Mouse (Mus musculus) monocyte, adult 5-6 weeks (primary cell): ENCODE measurements at regions not wholly inside any gene's neighbourhood (a gene's known extent, or its start where the extent isn't known, plus 50 kb on each side); places are given as distances from the start of the nearest gene placed in this dataset.

Experiments
- ATAC-seq: fragments of 153-309, 156-312 bp; replicated peaks from 2 replicates; pipeline ENCODE4 v1.8.0; 2017; ENCODE audit warnings: mild to moderate bottlenecking; ENCODE audit not compliant: low TSS enrichment, insufficient number of reproducible peaks, severe bottlenecking, poor library complexity, low FRiP score

- ATAC-seq = 0 out of 2 replicates have a peak, but pooled peaks have one; percentile 40
Measured at GRCm38 (mm10) chr5:16424745-16425144, 128.6 kb upstream of the Hgf start.

GRCm38 (mm10) chr5:16425302-16425701 lies 128.0 kb upstream of the Hgf start:
- ATAC-seq = no peak

- no peak for ATAC-seq
Measured at GRCm38 (mm10) chr5:16426306-16426705, 127.0 kb upstream of the Hgf start.

GRCm38 (mm10) chr5:16434586-16434985 lies 118.7 kb upstream of the Hgf start:
- ATAC-seq = peak; percentile 93

- no peak for ATAC-seq
Measured at GRCm38 (mm10) chr5:16445056-16445455, 108.2 kb upstream of the Hgf start.

- no peak for ATAC-seq
Measured at GRCm38 (mm10) chr5:16446977-16447376, 106.3 kb upstream of the Hgf start.

GRCm38 (mm10) chr5:16461795-16462194 lies 91.5 kb upstream of the Hgf start:
- no peak for ATAC-seq

GRCm38 (mm10) chr5:16466266-16466665 lies 87.0 kb upstream of the Hgf start:
- no peak for ATAC-seq

GRCm38 (mm10) chr5:16468560-16468959 lies 84.7 kb upstream of the Hgf start:
- ATAC-seq = no peak

- no peak for ATAC-seq
Measured at GRCm38 (mm10) chr5:16469221-16469620, 84.1 kb upstream of the Hgf start.

GRCm38 (mm10) chr5:16469644-16470275 lies 83.5 kb upstream of the Hgf start:
- peak; percentile 99 for ATAC-seq

GRCm38 (mm10) chr5:16470366-16470982 lies 82.8 kb upstream of the Hgf start:
- ATAC-seq = no peak

GRCm38 (mm10) chr5:16487969-16488368 lies 65.3 kb upstream of the Hgf start:
- ATAC-seq = no peak

- ATAC-seq = no peak
Measured at GRCm38 (mm10) chr5:16489803-16490202, 63.5 kb upstream of the Hgf start.

- no peak for ATAC-seq
Measured at GRCm38 (mm10) chr5:16499891-16500290, 53.4 kb upstream of the Hgf start.
